In the genomic region with DNA sequence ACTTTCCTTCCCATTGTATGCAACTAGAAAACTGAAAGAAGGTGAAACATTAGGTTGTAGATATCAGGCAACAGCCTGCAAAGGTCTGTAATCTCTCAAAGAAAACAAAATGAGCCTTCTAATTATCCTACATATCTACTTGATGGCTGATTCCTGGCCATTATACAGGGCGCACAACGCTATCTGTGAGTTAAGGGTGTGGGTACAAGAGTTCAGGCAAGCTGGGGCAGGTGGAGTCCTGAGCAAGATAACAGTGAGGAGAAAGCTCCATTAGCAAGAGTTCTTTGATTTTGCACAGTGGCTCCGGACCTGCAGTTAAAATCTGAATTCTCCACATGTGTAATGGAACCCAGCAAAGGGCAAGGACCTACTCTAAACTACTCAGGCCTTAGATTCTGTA, we compare ENCODE assay signal across 15 mouse cellular contexts.
"Had no signal": no experiment of that assay in that cellular context is flagged by ENCODE, and none has a peak within 500 bp of the region (broad histone marks: within the 10 kb centered on the region; RNA-seq: fewer than 3 reads in every experiment).

No protein-coding gene starts in this region.

- H3K4me3 ChIP-seq: neural tube, embryonic 12.5 days; neural tube, embryonic 13.5 days; neural tube, embryonic 15.5 days had no signal

- H3K27me3 ChIP-seq: neural tube, embryonic 12.5 days; neural tube, embryonic 13.5 days; neural tube, embryonic 15.5 days had no signal

- DNase-seq: retina, postnatal 1 day; right cerebral cortex, adult 18-20 months; right cerebral cortex, postnatal 14 days; right cerebral cortex, postnatal 25 days; right cerebral cortex, postnatal 4 days; spleen, adult 18-20 months; thymus, adult 18-20 months; thymus, adult 2 months; thymus, postnatal 14 days; thymus, postnatal 25 days; thymus, postnatal 36 days; thymus, postnatal 4 days had no signal

- H3K9ac ChIP-seq: neural tube, embryonic 12.5 days; neural tube, embryonic 13.5 days; neural tube, embryonic 15.5 days had no signal

- H3K4me1 ChIP-seq: neural tube, embryonic 12.5 days; neural tube, embryonic 15.5 days had no signal

- H3K9me3 ChIP-seq: neural tube, embryonic 12.5 days; neural tube, embryonic 13.5 days; neural tube, embryonic 15.5 days had no signal

- H3K36me3 ChIP-seq: neural tube, embryonic 12.5 days; neural tube, embryonic 13.5 days; neural tube, embryonic 15.5 days had no signal

- H3K27ac ChIP-seq: neural tube, embryonic 12.5 days; neural tube, embryonic 13.5 days; neural tube, embryonic 15.5 days had no signal

- H3K4me2 ChIP-seq: neural tube, embryonic 12.5 days; neural tube, embryonic 13.5 days; neural tube, embryonic 15.5 days had no signal
